Mouse (Mus musculus) kidney, embryonic 14.5 days (tissue): ENCODE data around the gene Il34. TPM values are rescaled to one million over a fixed set of nuclear protein-coding genes. Genes with fewer than 3 reads are reported as not detected.

Experiments used
- ATAC-seq: fragments of 200-750 bp; cut with Nextera tagmentation; 2 replicates; pipeline ENCODE4 v1.8.0; 2017; ENCODE audit warnings: moderate number of reproducible peaks, mild to moderate bottlenecking, moderate TSS enrichment, moderate library complexity; ENCODE audit not compliant: low FRiP score, low TSS enrichment
- H3K27ac ChIP-seq: fragments of 300-500 bp; sonication (generic); 2 replicates; pipeline ENCODE4 v1.5.1; 2014; ENCODE audit warnings: low read depth, mild to moderate bottlenecking, low read length, moderate library complexity, mixed read lengths
- H3K27me3 ChIP-seq: fragments of 300-500 bp; sonication (generic); 2 replicates; pipeline ENCODE4 v1.6.1; 2014; ENCODE audit warnings: mild to moderate bottlenecking, low read length; ENCODE audit not compliant: control insufficient read depth, insufficient read depth
- H3K36me3 ChIP-seq: fragments of 300-500 bp; sonication (generic); 2 replicates; pipeline ENCODE4 v1.6.1; 2014; ENCODE audit warnings: low read length, mixed read lengths; ENCODE audit not compliant: control insufficient read depth, insufficient read depth
- H3K4me1 ChIP-seq: fragments of 300-500 bp; sonication (generic); 2 replicates; pipeline ENCODE4 v1.6.1; 2014; ENCODE audit warnings: low read length, mixed read lengths; ENCODE audit not compliant: control insufficient read depth, insufficient read depth
- H3K4me2 ChIP-seq: fragments of 300-500 bp; sonication (generic); replicated peaks from 2 replicates; pipeline ENCODE4 v1.6.1; 2014; ENCODE audit warnings: low read depth, mild to moderate bottlenecking, low read length
- H3K4me3 ChIP-seq: fragments of 300-500 bp; sonication (generic); 2 replicates; pipeline ENCODE4 v1.5.1; 2014; ENCODE audit warnings: mild to moderate bottlenecking, low read length
- H3K9ac ChIP-seq: fragments of 300-500 bp; sonication (generic); 2 replicates; pipeline ENCODE4 v1.6.1; 2014; ENCODE audit warnings: low read depth, mild to moderate bottlenecking, low read length, moderate library complexity
- H3K9me3 ChIP-seq: fragments of 300-500 bp; sonication (generic); 2 replicates; pipeline ENCODE4 v1.6.1; 2016; ENCODE audit warnings: low read length; ENCODE audit not compliant: control insufficient read depth
- WGBS: fragments of 180-500 bp; shearing (Covaris S2); extraction: QIAGEN DNeasy Blood & Tissue Kit; methylation state at CpG from one replicate; pipeline ENCODE4 v1.1.7; 2014; 5-methylcytosine and 5-hydroxymethylcytosine counted together
- polyA plus RNA-seq: library from polyadenylated mRNA; unstranded; fragments of >200 nt; fragmentation: Nextera tagmentation; extraction: Ambion mirVana; gene quantifications from 2 replicates; pipeline ENCODE4 v1.2.1, GENCODE M21; 2014

The Il34 gene
- polyA plus RNA-seq, 1 experiment from 2014 or later, result 1.7 TPM

DNA sequence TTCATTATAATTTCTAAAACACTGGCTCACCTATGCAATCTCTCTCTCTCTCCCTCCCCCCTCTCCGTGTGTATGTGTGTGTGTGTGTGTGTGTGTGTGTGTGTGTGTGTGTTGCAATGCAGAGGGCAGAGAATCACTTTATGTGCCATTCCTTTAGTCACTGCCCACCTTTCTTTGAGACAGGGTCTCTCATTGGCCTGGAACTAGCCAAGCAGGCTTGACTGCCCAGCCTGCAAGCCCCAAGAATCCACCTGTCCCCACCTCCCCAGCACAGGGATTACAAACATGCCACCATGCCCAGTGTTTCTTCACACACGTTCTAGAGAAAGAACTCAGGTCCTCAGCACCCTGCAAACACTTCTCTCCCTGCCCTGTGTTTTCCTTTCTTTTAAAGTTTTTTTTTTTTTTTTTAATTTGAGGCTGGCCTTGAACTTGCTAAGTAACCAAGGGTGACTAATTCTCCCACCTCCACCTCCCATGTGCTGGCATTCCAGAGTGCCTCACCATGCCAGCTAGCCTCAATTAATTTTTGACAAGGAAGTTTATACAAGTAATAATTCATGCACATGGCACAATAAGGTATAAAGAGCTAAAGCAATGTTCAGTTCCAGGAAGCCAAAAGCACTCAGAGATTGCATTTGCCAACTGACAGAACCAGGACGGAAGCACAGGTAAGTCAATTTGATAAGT is 754 bp downstream of the Il34 start:
- ATAC-seq, result no peak
- Histone ChIP-seq H3K9me3 (no peaks in the 10 kb centered on the region), H3K4me3 (no peak overlapping the region), H3K27me3 (no peaks in the 10 kb centered on the region), H3K9ac (no peak overlapping the region), H3K4me1 (peaks cover 19% of the 10 kb centered on the region), H3K36me3 (peaks cover 10% of the 10 kb centered on the region), H3K4me2 (no peak overlapping the region), H3K27ac (no peak overlapping the region)
- 61% methylated on average over 3 of the region's 3 CpGs for WGBS

DNA sequence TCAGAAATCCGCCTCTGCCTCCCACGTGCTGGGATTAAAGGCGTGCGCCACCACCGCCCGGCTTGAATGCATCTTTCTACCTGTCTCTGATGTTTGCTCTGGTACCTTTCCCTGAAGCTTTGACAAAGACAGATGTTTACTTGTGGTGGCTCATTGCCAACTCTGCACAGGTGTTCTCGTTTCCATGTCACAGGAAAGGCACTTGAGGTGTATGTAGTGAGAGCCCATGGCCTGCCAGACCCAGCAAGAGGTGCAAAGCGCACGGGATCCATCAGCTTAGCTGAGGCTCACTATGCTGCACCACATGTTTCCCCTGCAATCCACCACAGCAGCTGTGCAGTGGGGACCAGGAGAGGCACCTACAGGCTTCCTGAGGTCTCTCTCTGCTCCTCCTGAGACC is 1.9 kb downstream of the Il34 start:
- no peak overlapping the region for H3K4me3 ChIP-seq
- peaks cover 13% of the 10 kb centered on the region for H3K4me1 ChIP-seq
- H3K27me3 ChIP-seq, result no peaks in the 10 kb centered on the region
- no peak overlapping the region for H3K4me2 ChIP-seq
- no peaks in the 10 kb centered on the region for H3K9me3 ChIP-seq
- no peak; the same call in 1 of the 2 replicates for ATAC-seq
- no peaks in the 10 kb centered on the region for H3K36me3 ChIP-seq
- no peak overlapping the region for H3K27ac ChIP-seq
- no peak overlapping the region for H3K9ac ChIP-seq
- 81% methylated on average over 9 of the region's 9 CpGs for WGBS

- no peak for ATAC-seq
- no peak overlapping the region for H3K9ac ChIP-seq
- no peak overlapping the region for H3K4me2 ChIP-seq
- H3K27me3 ChIP-seq, result no peaks in the 10 kb centered on the region
- H3K36me3 ChIP-seq, result no peaks in the 10 kb centered on the region
- 86% methylated on average over 5 of the region's 5 CpGs for WGBS
- H3K4me3 ChIP-seq, result no peak overlapping the region
- no peaks in the 10 kb centered on the region for H3K9me3 ChIP-seq
- H3K4me1 ChIP-seq, result peaks cover 4% of the 10 kb centered on the region; the same call in 1 of the 2 replicates
- no peak overlapping the region for H3K27ac ChIP-seq
Measured at GRCm38 (mm10) chr8:110802988-110803387, 2.7 kb downstream of the Il34 start.

- peaks cover 11% of the 10 kb centered on the region; the same call in 1 of the 2 replicates for H3K9me3 ChIP-seq
- H3K4me1 ChIP-seq, result no peaks in the 10 kb centered on the region
- H3K27me3 ChIP-seq, result no peaks in the 10 kb centered on the region
- no peaks in the 10 kb centered on the region for H3K36me3 ChIP-seq
- H3K27ac ChIP-seq, result no peak overlapping the region
- H3K9ac ChIP-seq, result no peak overlapping the region
- no peak overlapping the region for H3K4me3 ChIP-seq
- WGBS, result 93% methylated on average over 8 of the region's 8 CpGs
- ATAC-seq, result no peak
- H3K4me2 ChIP-seq, result no peak overlapping the region
Measured at GRCm38 (mm10) chr8:110797086-110797485, 8.6 kb downstream of the Il34 start.

DNA sequence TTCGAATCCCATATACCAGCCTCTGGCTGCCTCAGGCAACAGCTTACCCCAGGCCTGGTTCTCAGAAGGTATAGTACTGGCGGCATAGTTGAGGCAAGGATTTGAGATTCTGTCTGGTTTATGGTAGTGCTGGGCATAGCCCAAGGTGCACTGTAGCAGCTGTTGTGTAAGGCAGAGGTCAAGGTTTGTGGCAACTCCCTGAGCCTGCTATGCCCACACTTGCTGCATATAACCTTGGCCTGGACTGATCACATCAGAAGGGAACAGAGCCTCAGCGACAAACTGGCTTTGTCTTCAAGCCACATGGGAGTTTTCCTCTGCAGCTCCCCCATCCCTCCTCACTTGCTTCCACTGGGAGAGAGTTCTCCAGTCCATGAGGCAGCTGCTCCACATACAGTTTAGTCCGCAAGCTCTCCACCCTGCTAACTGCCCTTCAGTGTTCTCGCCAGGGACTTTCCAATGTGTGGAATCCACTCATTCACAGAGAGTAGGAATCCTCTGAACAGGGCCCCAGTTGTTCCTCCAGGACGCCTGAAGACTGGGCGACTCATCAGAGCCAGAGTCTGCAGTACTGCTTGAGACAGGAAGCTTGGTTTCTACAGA is 11.3 kb downstream of the Il34 start:
- no peak overlapping the region for H3K9ac ChIP-seq
- H3K4me3 ChIP-seq, result no peak overlapping the region
- H3K4me1 ChIP-seq, result 0 out of 2 replicates have a peak, but pooled peaks cover 2% of the 10 kb centered on the region
- no peak for ATAC-seq
- no peak overlapping the region for H3K4me2 ChIP-seq
- 90% methylated on average over 7 of the region's 7 CpGs for WGBS
- H3K27ac ChIP-seq, result no peak overlapping the region
- H3K9me3 ChIP-seq, result peaks cover 11% of the 10 kb centered on the region; the same call in 1 of the 2 replicates
- no peaks in the 10 kb centered on the region for H3K36me3 ChIP-seq
- H3K27me3 ChIP-seq, result no peaks in the 10 kb centered on the region

- ATAC-seq, result no peak
- H3K27ac ChIP-seq, result peak overlapping the region; percentile 82; the same call in 1 of the 2 replicates
Measured at GRCm38 (mm10) chr8:110793936-110794335, 11.8 kb downstream of the Il34 start.

DNA sequence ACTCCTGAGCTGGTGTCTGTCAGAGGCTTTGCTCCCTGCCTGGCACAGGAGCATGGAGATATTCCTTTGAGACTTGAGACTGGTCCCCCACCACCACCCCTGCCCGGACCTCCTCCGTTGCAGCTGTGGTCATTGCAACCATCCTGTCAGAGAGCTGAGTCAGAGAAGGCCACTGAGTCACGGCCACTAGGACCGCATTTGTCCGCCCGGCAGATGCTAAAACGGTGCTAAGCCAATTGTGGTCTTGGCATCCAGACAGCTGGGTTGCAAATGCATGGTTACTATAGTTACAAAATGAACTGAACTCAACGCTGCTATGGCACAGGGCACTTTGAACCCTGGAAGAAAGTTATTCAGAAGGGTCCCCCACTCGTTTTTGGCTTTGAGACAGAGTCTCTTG is 12.2 kb downstream of the Il34 start:
- H3K36me3 ChIP-seq, result no peaks in the 10 kb centered on the region
- peaks cover 11% of the 10 kb centered on the region; the same call in 1 of the 2 replicates for H3K9me3 ChIP-seq
- no peak overlapping the region for H3K9ac ChIP-seq
- H3K4me2 ChIP-seq, result peak overlapping the region; percentile 19; the same call in 1 of the 2 replicates
- WGBS, result 77% methylated on average over 9 of the region's 9 CpGs
- peak overlapping the region; percentile 82 for H3K27ac ChIP-seq
- H3K4me3 ChIP-seq, result no peak overlapping the region
- 0 out of 2 replicates have a peak, but pooled peaks cover 2% of the 10 kb centered on the region for H3K4me1 ChIP-seq
- no peaks in the 10 kb centered on the region for H3K27me3 ChIP-seq
- ATAC-seq, result no peak

More at GRCm38 (mm10) chr8:110793936-110794335, 11.8 kb downstream of the Il34 start:
- Histone ChIP-seq H3K4me3 (no peak overlapping the region), H3K36me3 (no peaks in the 10 kb centered on the region), H3K9ac (no peak overlapping the region), H3K9me3 (peaks cover 11% of the 10 kb centered on the region; the same call in 1 of the 2 replicates), H3K4me2 (no peak overlapping the region), H3K27me3 (no peaks in the 10 kb centered on the region), H3K4me1 (0 out of 2 replicates have a peak, but pooled peaks cover 2% of the 10 kb centered on the region)
- 86% methylated on average over 9 of the region's 9 CpGs for WGBS

DNA sequence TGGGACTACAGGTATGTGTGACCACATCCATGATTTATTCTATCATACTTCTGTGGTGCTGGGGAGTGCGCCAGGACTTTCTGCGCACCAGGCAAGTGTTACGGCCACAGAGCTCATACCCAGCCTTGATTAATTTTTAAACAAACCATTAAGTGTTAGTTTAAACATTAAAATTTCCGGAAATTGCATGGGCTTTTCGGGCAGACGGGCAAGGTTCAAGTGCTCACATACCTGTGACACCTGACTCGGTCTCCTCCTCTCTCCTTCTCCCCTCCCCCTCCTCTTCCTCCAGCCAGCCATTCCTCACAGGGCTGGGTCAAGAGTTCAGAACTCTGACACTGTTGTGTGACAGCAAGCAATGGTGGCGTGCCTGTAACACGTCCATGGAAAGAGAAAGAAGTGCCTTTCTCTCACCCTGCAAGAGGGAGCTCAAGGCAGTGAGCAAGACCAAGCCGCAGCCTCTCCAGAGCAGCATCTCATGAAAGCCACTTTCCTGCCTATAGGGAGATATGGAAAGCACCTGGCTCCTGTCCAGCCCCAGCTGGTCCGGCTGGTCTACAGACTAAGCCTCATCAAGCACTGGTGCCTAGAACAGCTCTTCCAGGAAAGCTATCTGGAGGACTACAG is 13.0 kb downstream of the Il34 start:
- Histone ChIP-seq H3K9ac (no peak overlapping the region), H3K9me3 (peaks cover 11% of the 10 kb centered on the region; the same call in 1 of the 2 replicates), H3K4me1 (0 out of 2 replicates have a peak, but pooled peaks cover 2% of the 10 kb centered on the region), H3K4me3 (no peak overlapping the region), H3K27me3 (no peaks in the 10 kb centered on the region), H3K27ac (peak overlapping the region; percentile 82), H3K36me3 (no peaks in the 10 kb centered on the region), H3K4me2 (peak overlapping the region; percentile 15; the same call in 1 of the 2 replicates)
- peak; percentile 67; the same call in 1 of the 2 replicates for ATAC-seq
- 49% methylated on average over 11 of the region's 11 CpGs for WGBS
